Mouse (Mus musculus) forebrain, postnatal 0 days (tissue): ENCODE data around the gene Col28a1. TPM values are rescaled to one million over a fixed set of nuclear protein-coding genes. Genes with fewer than 3 reads are reported as not detected.

Source experiments
- ATAC-seq: fragments of 200-750 bp; cut with Nextera tagmentation; 2 replicates; pipeline ENCODE4 v1.8.0; 2017; ENCODE audit warnings: mild to moderate bottlenecking, moderate library complexity
- DNase-seq: peaks from one replicate; pipeline ENCODE4 v3.0.0-alpha.2; 2015
- H3K27ac ChIP-seq: fragments of 300-500 bp; sonication (generic); 2 replicates; pipeline ENCODE4 v1.5.1; 2014; ENCODE audit warnings: low read depth, mild to moderate bottlenecking, antibody characterized with exemption, low read length, moderate library complexity, mixed read lengths
- H3K27me3 ChIP-seq: fragments of 300-500 bp; sonication (generic); 2 replicates; pipeline ENCODE4 v1.6.1; 2014; ENCODE audit warnings: mild to moderate bottlenecking, low read length, mixed read lengths; ENCODE audit not compliant: insufficient read depth
- H3K36me3 ChIP-seq: fragments of 300-500 bp; sonication (generic); 2 replicates; pipeline ENCODE4 v1.6.1; 2014; ENCODE audit warnings: mild to moderate bottlenecking, moderate library complexity; ENCODE audit not compliant: insufficient read depth
- H3K4me1 ChIP-seq: fragments of 300-500 bp; sonication (generic); 2 replicates; pipeline ENCODE4 v1.6.1; 2014; ENCODE audit warnings: antibody characterized with exemption; ENCODE audit not compliant: insufficient read depth
- H3K4me2 ChIP-seq: fragments of 300-500 bp; sonication (generic); 2 replicates; pipeline ENCODE4 v1.6.1; 2014; ENCODE audit warnings: low read depth, mild to moderate bottlenecking, moderate library complexity
- H3K4me3 ChIP-seq: fragments of 300-500 bp; sonication (generic); 2 replicates; pipeline ENCODE4 v1.5.1; 2014; ENCODE audit warnings: low read depth, low read length, mixed read lengths
- H3K9ac ChIP-seq: fragments of 300-500 bp; sonication (generic); 2 replicates; pipeline ENCODE4 v1.6.1; 2014; ENCODE audit warnings: mild to moderate bottlenecking
- H3K9me3 ChIP-seq: fragments of 300-500 bp; sonication (generic); 2 replicates; pipeline ENCODE4 v1.6.1; 2016; ENCODE audit warnings: low read length
- CTCF ChIP-seq: sonication (generic); IDR thresholded peaks from 2 replicates; pipeline ENCODE4 v1.5.1; 2016; ENCODE audit warnings: antibody characterized with exemption, control low read depth, low read depth
- WGBS: fragments of 180-500 bp; shearing (Covaris S2); extraction: QIAGEN DNeasy Blood & Tissue Kit; methylation state at CpG from one replicate; pipeline ENCODE4 v1.1.7; 2014; 5-methylcytosine and 5-hydroxymethylcytosine counted together
- polyA plus RNA-seq: library from polyadenylated mRNA; unstranded; fragments of >200 nt; fragmentation: Nextera tagmentation; extraction: Ambion mirVana; gene quantifications from 2 replicates; pipeline ENCODE4 v1.2.1, GENCODE M21; 2015
- total RNA-seq: library from RNA; depleted of rRNA; stranded (reverse); fragments of >200 nt; gene quantifications from 2 replicates; pipeline ENCODE4 v1.2.3, GENCODE M21; 2014

The Col28a1 gene
- total and polyA plus RNA-seq, 2 experiments from 2014 or later: 1.1 to 1.2 TPM

- H3K4me1 ChIP-seq: no peaks in the 10 kb centered on the region
- no peaks in the 10 kb centered on the region for H3K27me3 ChIP-seq
- 45% methylated on average over 2 of the region's 2 CpGs for WGBS
- ATAC-seq: no peak
- no peaks in the 10 kb centered on the region for H3K36me3 ChIP-seq
- no peak overlapping the region for H3K27ac ChIP-seq
- no peak overlapping the region for H3K9ac ChIP-seq
- no peak overlapping the region for H3K4me2 ChIP-seq
- no peak overlapping the region for H3K4me3 ChIP-seq
- H3K9me3 ChIP-seq: no peaks in the 10 kb centered on the region
- no peak for TF ChIP-seq CTCF
- no peak for DNase-seq
Measured at GRCm38 (mm10) chr6:8160001-8160400, 32.4 kb downstream of the Col28a1 start.

GRCm38 (mm10) chr6:8157121-8157520 is 35.3 kb downstream of the Col28a1 start:
- Histone ChIP-seq H3K27ac (no peak overlapping the region), H3K4me1 (no peaks in the 10 kb centered on the region), H3K9me3 (no peaks in the 10 kb centered on the region), H3K27me3 (no peaks in the 10 kb centered on the region), H3K9ac (no peak overlapping the region), H3K4me2 (no peak overlapping the region), H3K36me3 (no peaks in the 10 kb centered on the region), H3K4me3 (no peak overlapping the region)
- TF ChIP-seq CTCF: no peak
- ATAC-seq (peak; percentile 47; the same call in 1 of the 2 replicates), DNase-seq (no peak)

GRCm38 (mm10) chr6:8152551-8153361 is 39.7 kb downstream of the Col28a1 start:
- WGBS: 53% methylated on average over 10 of the region's 10 CpGs
- no peak for DNase-seq
- no peak for TF ChIP-seq CTCF

GRCm38 (mm10) chr6:8148916-8149315 is 43.5 kb downstream of the Col28a1 start:
- no peak overlapping the region for H3K4me3 ChIP-seq
- ATAC-seq (no peak), DNase-seq (no peak)
- no peak overlapping the region for H3K4me2 ChIP-seq
- H3K9ac ChIP-seq: no peak overlapping the region
- H3K36me3 ChIP-seq: no peaks in the 10 kb centered on the region
- TF ChIP-seq CTCF: no peak
- no peaks in the 10 kb centered on the region for H3K9me3 ChIP-seq
- no peaks in the 10 kb centered on the region for H3K4me1 ChIP-seq
- no peak overlapping the region for H3K27ac ChIP-seq
- 60% methylated on average over 2 of the region's 2 CpGs for WGBS
- no peaks in the 10 kb centered on the region for H3K27me3 ChIP-seq

More at GRCm38 (mm10) chr6:8152551-8153361, 39.7 kb downstream of the Col28a1 start:
- Histone ChIP-seq H3K4me2 (no peak overlapping the region), H3K9me3 (no peaks in the 10 kb centered on the region), H3K27ac (no peak overlapping the region), H3K9ac (no peak overlapping the region), H3K27me3 (no peaks in the 10 kb centered on the region), H3K4me1 (no peaks in the 10 kb centered on the region), H3K4me3 (no peak overlapping the region), H3K36me3 (no peaks in the 10 kb centered on the region)
- no peak for ATAC-seq

- DNase-seq (no peak), ATAC-seq (no peak)
Measured at GRCm38 (mm10) chr6:8141881-8142280, 50.5 kb downstream of the Col28a1 start.

GRCm38 (mm10) chr6:8130149-8130548 is 62.3 kb downstream of the Col28a1 start:
- Histone ChIP-seq H3K4me2 (no peak overlapping the region), H3K27me3 (no peaks in the 10 kb centered on the region), H3K4me1 (no peaks in the 10 kb centered on the region), H3K36me3 (no peaks in the 10 kb centered on the region), H3K27ac (no peak overlapping the region), H3K4me3 (no peak overlapping the region), H3K9me3 (no peaks in the 10 kb centered on the region), H3K9ac (no peak overlapping the region)
- DNase-seq (no peak), ATAC-seq (no peak)
- 74% methylated on average over 7 of the region's 7 CpGs for WGBS
- no peak for TF ChIP-seq CTCF

More at GRCm38 (mm10) chr6:8141881-8142280, 50.5 kb downstream of the Col28a1 start:
- Histone ChIP-seq H3K36me3 (no peaks in the 10 kb centered on the region), H3K9ac (no peak overlapping the region), H3K9me3 (no peaks in the 10 kb centered on the region), H3K4me3 (no peak overlapping the region), H3K27ac (no peak overlapping the region), H3K4me2 (no peak overlapping the region), H3K4me1 (no peaks in the 10 kb centered on the region), H3K27me3 (no peaks in the 10 kb centered on the region)
- no peak for TF ChIP-seq CTCF
- 58% methylated on average over 1 of the region's 1 CpGs for WGBS

- WGBS: 96% methylated on average over 1 of the region's 1 CpGs
- Histone ChIP-seq H3K9ac (no peak overlapping the region), H3K27me3 (no peaks in the 10 kb centered on the region), H3K36me3 (no peaks in the 10 kb centered on the region), H3K27ac (no peak overlapping the region), H3K4me3 (no peak overlapping the region), H3K9me3 (no peaks in the 10 kb centered on the region), H3K4me2 (no peak overlapping the region), H3K4me1 (no peaks in the 10 kb centered on the region)
- TF ChIP-seq CTCF: no peak
- no peak for ATAC-seq
- no peak for DNase-seq
Measured at GRCm38 (mm10) chr6:8128164-8128563, 64.3 kb downstream of the Col28a1 start.
